8 mouse cellular contexts compared by ENCODE assay signal in genomic region chr12:84996083-84996496, GRCm38 (mm10). TPM values are rescaled to one million over a fixed set of nuclear protein-coding genes. Genes with fewer than 3 reads are reported as not detected.
DNase-seq lines count a peak whose midpoint lies in the region; ATAC-seq lines count a peak whose summit lies in the region.

Gene Ylpm1 (plus strand): TSS chr12:84996321.

- H3K4me2 ChIP-seq in hindbrain, embryonic 14.5 days (replicated peaks), result peak within 1 kb of the TSS; percentile 82

- H3K4me1 ChIP-seq in hindbrain, embryonic 14.5 days (replicated peaks; ENCODE audit: control insufficient read depth, insufficient read depth, low read length), result peaks cover 29% of the 10 kb centered on the region

- no peaks in the 10 kb centered on the region for H3K27me3 ChIP-seq in hindbrain, embryonic 14.5 days (ENCODE audit: control insufficient read depth, insufficient read depth, low read length)

- H3K27ac ChIP-seq in hindbrain, embryonic 14.5 days, result peak within 1 kb of the TSS; percentile 89

- no peaks in the 10 kb centered on the region for H3K36me3 ChIP-seq in hindbrain, embryonic 14.5 days (replicated peaks; ENCODE audit: control insufficient read depth, insufficient read depth)

- H3K9me3 ChIP-seq in hindbrain, embryonic 14.5 days (ENCODE audit: control insufficient read depth, low read length), result no peaks in the 10 kb centered on the region

- ATAC-seq in hindbrain, embryonic 14.5 days (ENCODE audit: low FRiP score), result peak; percentile 98

- under 1% methylated on average over 45 of the region's 45 CpGs for WGBS in hindbrain, embryonic 14.5 days

- peak; percentile 97 for DNase-seq in R1 (ENCODE audit: low read depth, low spot score)
- peak; percentile 98 for DNase-seq in cerebellum, postnatal 25 days
- DNase-seq in frontal cortex, postnatal 25 days (ENCODE audit: low spot score in 2 of 2), result peak; percentile 91 to 96
- DNase-seq in hindbrain, embryonic 14.5 days (ENCODE audit: low spot score), result peak; percentile 98
- peak; percentile 96 to 98 for DNase-seq in layer of hippocampus, postnatal 36 days
- peak; percentile 98 for DNase-seq in lung, postnatal 36 days
- DNase-seq in retina, postnatal 1 day, result peak; percentile 98
- peak; percentile 89 to 98 for DNase-seq in urinary bladder, adult 18-20 months (ENCODE audit: low spot score in 2 of 2)

- peak within 1 kb of the TSS; percentile 89 for H3K4me3 ChIP-seq in hindbrain, embryonic 14.5 days (replicated peaks; ENCODE audit: low read length)

- H3K9ac ChIP-seq in hindbrain, embryonic 14.5 days, result peak within 1 kb of the TSS; percentile 95

RNA-seq across cellular contexts. Expression of gene Ylpm1, which starts in this region (rescaled TPM):
- 40.1 and 45.0 TPM in 2 replicates for polyA plus RNA-seq in hindbrain, embryonic 14.5 days (2014; fragmentation: Nextera tagmentation; extraction: Ambion mirVana)
- total RNA-seq in layer of hippocampus, postnatal 36 days (2021), result 100 to 1,000 TPM; 122 to 143 TPM

Comparison
In these comparisons a context has a peak if more than half of its experiments do, and no peak if none do; other contexts are left out.
1. Peak in every context shown above with its lines: DNase-seq, ATAC-seq, H3K4me3 ChIP-seq and H3K27ac ChIP-seq.